Mouse (Mus musculus) embryonic fibroblast, embryonic 13.5 days (primary cell): ENCODE measurements around the gene H2-Ke6. TPM values are rescaled to one million over a fixed set of nuclear protein-coding genes. Genes with fewer than 3 reads are reported as not detected.
"Not testable (repeated sequence)": the region's sequence is repeated elsewhere in the genome, so short reads cannot be mapped to it uniquely, and the experiment has no call there.

Source experiments
- H3K27ac ChIP-seq: 2 replicates; pipeline ENCODE4 v1.5.1; 2012; ENCODE audit warnings: low read length, control low read depth, inconsistent platforms; ENCODE audit not compliant: insufficient read depth
- H3K4me1 ChIP-seq: 2 replicates; pipeline ENCODE4 v1.6.1; 2011; ENCODE audit warnings: low read length; ENCODE audit not compliant: control insufficient read depth, insufficient read depth
- H3K4me3 ChIP-seq: 2 replicates; pipeline ENCODE4 v1.5.1; 2011; ENCODE audit warnings: mild to moderate bottlenecking, control low read depth, low read length; ENCODE audit not compliant: insufficient read depth
- CTCF ChIP-seq: IDR thresholded peaks from 2 replicates; pipeline ENCODE4 v1.5.1; 2011; ENCODE audit warnings: mild to moderate bottlenecking, control low read depth, low read length, moderate library complexity, borderline replicate concordance; ENCODE audit not compliant: insufficient read depth
- POLR2A ChIP-seq: IDR thresholded peaks from 2 replicates; pipeline ENCODE4 v1.6.1; 2011; ENCODE audit warnings: low read depth, mild to moderate bottlenecking, control low read depth, low read length, moderate library complexity
- polyA plus RNA-seq: library from polyadenylated mRNA; stranded (reverse); fragments of >200 nt; gene quantifications from 2 replicates; pipeline ENCODE4 v1.2.4, GENCODE M21; 2011; ENCODE audit warnings: low read depth; ENCODE audit not compliant: missing spikeins, insufficient read length

Gene H2-Ke6
- polyA plus RNA-seq, 1 experiment = 16.9 TPM

DNA sequence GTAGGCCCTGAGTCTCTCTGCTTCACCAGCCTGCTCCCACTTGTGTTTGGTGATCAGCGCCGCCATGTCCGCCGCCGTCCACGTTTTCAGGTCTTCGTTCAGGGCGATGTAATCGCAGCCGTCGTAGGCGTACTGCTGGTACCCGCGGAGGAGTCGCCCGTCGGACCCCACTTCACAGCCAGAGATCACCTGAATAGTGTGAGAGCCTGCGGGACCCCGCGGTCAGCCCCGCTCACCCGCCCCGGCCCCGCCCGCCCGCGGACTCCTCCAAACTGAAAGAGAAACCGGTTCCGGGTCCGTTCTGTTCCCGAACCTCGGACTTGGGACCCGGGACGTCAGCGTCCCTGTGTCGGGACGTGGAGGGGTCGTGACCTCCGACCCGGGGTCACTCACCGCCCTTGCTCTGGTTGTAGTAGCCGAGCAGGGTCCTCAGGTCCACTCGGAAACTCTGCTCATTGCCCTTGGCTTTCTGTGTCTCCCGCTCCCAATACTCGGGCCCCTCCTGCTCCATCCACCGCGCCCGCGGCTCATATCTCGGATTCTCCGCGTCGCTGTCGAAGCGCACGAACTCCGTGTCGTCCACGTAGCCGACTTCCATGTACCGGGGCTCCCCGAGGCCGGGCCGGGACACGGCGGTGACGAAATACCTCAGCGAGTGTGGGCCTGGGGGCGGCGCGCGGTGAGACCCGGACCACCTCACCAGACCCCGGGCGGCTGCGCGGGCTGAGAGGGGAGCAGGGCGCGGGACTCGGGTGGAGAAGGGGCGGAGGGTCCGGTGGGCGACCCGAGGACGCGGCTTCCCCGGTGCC is 28.3 kb downstream of the H2-Ke6 start:
- no peaks in the 10 kb centered on the region for H3K4me1 ChIP-seq
- TF ChIP-seq CTCF (no peak), POLR2A (no peak)
- H3K4me3 ChIP-seq = peak overlapping the region; percentile 57
- no peak overlapping the region for H3K27ac ChIP-seq

DNA sequence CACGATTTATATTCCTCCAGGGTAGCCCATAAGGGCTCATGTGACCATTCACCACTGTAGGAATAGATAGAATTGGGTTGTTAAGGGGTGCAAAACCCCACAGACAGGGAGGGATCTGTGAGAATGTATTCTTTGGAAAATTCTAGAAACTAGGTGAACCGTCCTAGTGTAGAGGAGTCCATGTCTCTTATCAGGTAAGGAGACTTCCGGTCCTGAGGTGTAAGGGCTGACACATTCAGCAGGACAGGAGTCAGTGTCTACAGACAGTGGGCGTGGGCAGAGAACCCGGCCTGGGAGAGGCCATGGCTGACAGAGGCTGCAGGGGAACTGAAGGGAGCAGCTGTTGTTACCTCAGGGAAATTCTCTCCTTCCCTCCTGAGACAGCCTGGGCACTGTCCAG is 29.2 kb downstream of the H2-Ke6 start:
- not testable (repeated sequence) for H3K4me1 ChIP-seq, H3K27ac ChIP-seq
- H3K4me3 ChIP-seq = peak overlapping the region; percentile 57; the same call in 1 of the 2 replicates

DNA sequence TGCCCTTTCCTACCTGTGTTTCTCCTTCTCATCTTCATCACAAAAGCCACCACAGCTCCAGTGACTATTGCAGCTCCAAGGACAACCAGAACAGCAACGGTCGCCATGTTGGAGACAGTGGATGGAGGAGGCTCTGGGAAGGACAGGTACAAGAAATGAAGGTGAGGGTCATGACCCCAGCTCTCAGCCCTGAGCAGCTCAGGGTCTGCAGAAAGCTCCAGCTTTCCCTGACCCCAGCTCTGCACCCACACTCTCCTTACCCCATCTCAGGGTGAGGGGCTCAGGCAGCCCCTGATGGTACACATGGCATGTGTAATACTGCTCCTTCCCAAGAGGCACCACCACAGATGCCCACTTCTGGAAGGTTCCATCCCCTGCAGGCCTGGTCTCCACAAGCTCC is 30.8 kb downstream of the H2-Ke6 start:
- H3K27ac ChIP-seq, H3K4me1 ChIP-seq, H3K4me3 ChIP-seq: not testable (repeated sequence)

DNA sequence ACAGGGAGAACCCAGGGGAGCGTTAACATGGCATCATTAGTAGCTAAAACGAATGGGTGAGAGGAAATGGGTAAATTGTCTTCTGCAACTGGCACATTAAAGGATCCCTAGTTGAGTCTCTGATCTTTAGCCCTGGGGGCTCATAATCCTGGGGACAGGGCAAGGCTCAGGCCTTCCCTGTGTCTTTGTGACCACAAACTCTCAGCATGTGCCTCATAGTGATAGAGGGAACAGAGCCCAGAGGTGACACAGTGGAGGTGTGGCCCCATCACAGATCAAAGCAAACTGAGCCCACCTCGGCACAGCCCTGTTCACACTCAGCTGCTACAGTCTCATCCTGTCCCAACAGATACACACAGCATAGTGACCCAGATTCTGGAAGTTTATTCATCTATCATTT is 32.2 kb downstream of the H2-Ke6 start:
- H3K4me3 ChIP-seq = no peak overlapping the region
- H3K27ac ChIP-seq = no peak overlapping the region
- TF ChIP-seq POLR2A (no peak), CTCF (no peak)
- H3K4me1 ChIP-seq = no peaks in the 10 kb centered on the region

DNA sequence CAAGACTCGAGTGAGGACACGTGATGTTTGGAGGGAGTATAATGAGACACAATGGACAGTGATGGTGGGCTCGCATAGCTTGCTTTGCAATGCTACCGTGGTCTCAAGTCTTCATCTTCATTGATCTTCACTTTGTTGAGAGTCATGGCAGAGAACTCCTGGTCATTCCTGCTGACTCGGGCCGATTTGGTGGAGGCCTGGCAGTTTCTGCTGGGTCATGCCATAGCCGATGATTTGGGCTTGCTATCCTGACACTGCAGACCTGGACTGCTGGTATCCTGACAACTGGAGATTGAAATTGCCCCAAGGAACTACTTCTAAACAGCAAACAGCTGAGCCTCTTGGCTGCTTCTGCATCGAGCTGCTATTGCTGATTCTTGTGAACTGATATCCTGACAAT is 32.9 kb downstream of the H2-Ke6 start:
- no peaks in the 10 kb centered on the region for H3K4me1 ChIP-seq
- TF ChIP-seq POLR2A = no peak
- TF ChIP-seq CTCF = no peak
- H3K27ac ChIP-seq = no peak overlapping the region
- H3K4me3 ChIP-seq = no peak overlapping the region

DNA sequence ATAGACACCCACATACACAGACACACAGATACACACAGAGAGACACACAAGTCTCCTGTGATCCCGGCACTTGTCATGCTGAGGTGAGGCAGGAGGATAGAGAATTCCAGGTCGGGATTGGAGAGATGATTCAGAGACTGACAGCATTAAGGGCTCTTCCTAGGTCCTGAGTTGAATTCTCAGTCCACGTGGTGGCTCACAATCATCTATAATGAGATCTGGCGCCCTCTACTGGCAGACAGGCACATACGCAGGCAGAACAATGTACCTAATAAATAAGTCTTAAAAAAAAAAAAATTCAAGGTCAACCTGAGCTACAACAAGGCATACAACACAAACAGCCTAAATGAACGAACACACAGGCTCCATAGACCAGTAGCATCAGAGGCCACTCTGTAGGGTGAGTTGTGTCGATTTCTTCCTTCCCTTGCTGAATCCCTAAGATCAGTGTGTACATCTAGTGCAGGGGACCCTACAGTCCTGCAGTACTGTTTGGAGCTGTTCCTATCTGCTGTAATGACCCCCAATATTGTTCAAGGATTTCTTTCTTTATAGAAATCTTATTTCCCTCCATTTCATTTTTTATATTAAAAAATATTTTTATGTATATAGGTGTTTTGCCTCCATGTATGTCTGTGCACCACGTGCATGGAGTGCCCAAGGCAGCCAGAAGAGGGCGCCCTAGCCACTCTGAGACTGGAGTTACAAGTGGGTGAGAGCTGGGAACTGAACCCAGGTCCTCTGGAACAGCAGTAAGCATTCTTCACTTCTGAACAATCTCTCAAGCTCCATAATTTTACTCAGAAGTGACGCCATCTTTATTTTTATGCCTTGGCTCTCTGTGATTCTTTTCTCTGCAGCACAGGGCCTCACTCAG is 35.8 kb downstream of the H2-Ke6 start:
- no peak overlapping the region for H3K27ac ChIP-seq
- H3K4me3 ChIP-seq = no peak overlapping the region
- TF ChIP-seq CTCF (peak; percentile 60; the same call in 1 of the 2 replicates), POLR2A (no peak)
- no peaks in the 10 kb centered on the region for H3K4me1 ChIP-seq

DNA sequence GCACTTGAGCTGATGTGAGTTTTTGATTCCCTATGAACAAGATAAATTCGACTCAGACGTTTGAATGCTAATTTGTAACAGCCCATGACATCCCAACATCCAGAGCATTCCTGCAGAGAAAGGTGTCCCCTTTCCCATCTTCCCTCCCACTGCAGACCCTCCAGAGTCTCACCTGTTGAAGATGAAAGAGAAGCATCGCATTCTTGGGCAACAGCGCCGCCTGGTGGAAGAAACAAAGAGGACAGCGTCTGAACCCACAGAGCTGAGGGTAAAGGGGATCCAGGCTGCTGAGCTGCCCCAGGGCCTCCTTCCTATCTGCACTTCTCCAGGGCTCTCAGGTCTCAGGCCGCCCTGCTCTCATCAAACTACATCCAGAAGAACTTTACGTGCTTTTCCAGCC is 45.7 kb downstream of the H2-Ke6 start:
- H3K4me1 ChIP-seq, H3K4me3 ChIP-seq, H3K27ac ChIP-seq: not testable (repeated sequence)
- peak; percentile 20; the same call in 1 of the 2 replicates for TF ChIP-seq CTCF

DNA sequence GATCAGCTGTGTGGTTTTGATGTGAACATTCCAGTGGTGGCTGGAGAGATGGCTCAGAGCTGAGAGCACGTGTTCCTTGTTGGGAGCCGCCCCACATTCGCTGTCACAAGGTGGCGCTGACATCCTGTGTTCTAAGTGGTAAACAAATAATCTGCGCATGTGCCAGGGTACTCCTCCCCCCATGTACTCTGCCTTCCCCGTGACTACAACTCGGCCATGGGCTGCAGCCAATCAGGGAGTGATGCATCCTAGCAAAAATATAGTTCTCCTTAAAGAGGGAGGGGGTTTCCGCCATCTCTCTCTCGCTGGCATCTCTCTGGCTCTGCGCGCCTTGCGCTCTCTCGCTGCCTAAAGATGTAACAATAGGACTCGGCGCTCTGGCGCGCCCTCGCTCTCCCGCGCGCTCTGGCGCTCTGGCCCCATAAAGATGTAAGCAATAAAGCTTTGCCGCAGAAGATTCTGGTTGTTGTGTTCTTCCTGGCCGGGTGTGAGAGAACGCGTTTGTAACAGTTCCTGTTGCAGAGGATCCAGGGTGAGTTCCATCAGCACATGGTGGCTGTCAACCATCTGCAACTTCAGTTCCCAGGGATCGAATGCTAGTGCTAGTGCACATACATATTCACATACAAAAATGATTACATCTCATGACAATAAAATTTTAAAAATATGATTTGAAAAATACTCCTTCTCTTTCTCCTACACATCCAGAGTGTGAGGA is 46.5 kb downstream of the H2-Ke6 start:
- peak; percentile 56 for TF ChIP-seq POLR2A
- TF ChIP-seq CTCF = peak; percentile 55; the same call in 1 of the 2 replicates
- Histone ChIP-seq H3K4me3 (peak overlapping the region; percentile 48), H3K27ac (peak overlapping the region; percentile 23)
- not testable (repeated sequence) for H3K4me1 ChIP-seq

DNA sequence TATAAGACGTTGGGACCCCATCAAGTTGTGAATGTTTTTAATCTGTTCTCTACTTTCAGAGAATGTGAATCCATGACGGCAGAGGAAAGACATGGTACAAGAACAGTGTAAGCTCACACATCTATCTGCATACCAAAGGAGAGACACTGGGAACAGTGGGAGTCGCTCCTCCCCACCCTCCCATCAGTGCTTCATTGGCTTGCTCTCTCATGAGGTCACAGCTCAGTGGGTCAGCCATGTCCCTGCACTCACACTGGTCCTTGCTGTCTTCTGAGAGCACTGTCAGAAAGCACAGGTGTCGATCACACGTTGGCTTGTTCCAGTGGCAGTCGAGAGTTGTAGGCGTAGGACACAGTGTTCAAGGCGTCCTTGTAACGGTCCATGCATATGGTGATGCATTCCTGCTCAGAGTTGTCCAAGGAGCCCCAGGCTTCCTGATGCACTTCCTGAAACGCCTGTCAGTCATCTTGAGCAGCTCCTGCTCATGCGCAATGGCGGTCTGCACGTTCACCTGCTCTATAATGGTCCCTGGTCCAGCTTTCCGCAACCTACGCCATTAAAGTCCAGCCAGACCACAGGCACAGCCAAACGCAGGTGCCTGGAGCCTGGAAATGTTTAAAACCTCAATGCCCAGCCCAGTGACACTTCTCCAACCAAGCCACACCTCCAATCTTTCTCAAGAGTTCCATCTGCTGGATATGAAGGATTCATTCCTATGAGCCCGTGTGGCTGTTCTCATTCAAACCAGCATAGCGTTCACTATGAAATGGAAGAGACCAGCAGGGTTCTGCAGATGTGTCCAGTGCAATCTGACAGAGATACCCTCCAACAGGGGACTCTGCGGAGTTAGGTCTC is 47.5 kb downstream of the H2-Ke6 start:
- Histone ChIP-seq H3K4me3 (no peak overlapping the region), H3K27ac (no peak overlapping the region)
- no peak for TF ChIP-seq POLR2A
- TF ChIP-seq CTCF = no peak

More for the DNA sequence above, 47.5 kb downstream of the H2-Ke6 start:
- H3K4me1 ChIP-seq = peaks cover 2% of the 10 kb centered on the region; the same call in 1 of the 2 replicates
